In genomic region chr4:62313641-62314211, GRCm38 (mm10) we compare ENCODE assay signal across 28 mouse cellular contexts. TPM values are rescaled to one million over a fixed set of nuclear protein-coding genes. Genes with fewer than 3 reads are reported as not detected.
A peak's percentile ranks its signal among the peaks of the same experiment; 100 is the strongest.
DNase-seq lines count a peak whose midpoint lies in the region; ATAC-seq lines count a peak whose summit lies in the region.
"Had no signal": no experiment of that assay in that cellular context is flagged by ENCODE, and none has a peak within 500 bp of the region (broad histone marks: within the 10 kb centered on the region; RNA-seq: fewer than 3 reads in every experiment).

No protein-coding gene starts in this region.

- no peak overlapping the region for H3K9ac ChIP-seq in liver, embryonic 16.5 days (ENCODE audit: low read depth, low read length)
- no peak overlapping the region for H3K9ac ChIP-seq in liver, embryonic 12.5 days
- no peak overlapping the region for H3K9ac ChIP-seq in midbrain, embryonic 15.5 days
- H3K9ac ChIP-seq: heart, embryonic 13.5 days; hindbrain, embryonic 15.5 days; limb, embryonic 12.5 days; liver, embryonic 14.5 days had no signal

- H3K36me3 ChIP-seq in liver, embryonic 16.5 days (ENCODE audit: control insufficient read depth, insufficient read depth), result peaks cover 20% of the 10 kb centered on the region
- H3K36me3 ChIP-seq in liver, embryonic 12.5 days, result peaks cover 73% of the 10 kb centered on the region
- peaks cover 24% of the 10 kb centered on the region; the same call in 1 of the 2 replicates for H3K36me3 ChIP-seq in midbrain, embryonic 15.5 days (replicated peaks)

- DNase-seq in frontal cortex, postnatal 14 days (ENCODE audit: low spot score in 2 of 2), result no peak
- peak; percentile 51 for DNase-seq in brain, adult 2 months (ENCODE audit: low read depth, low spot score)
- DNase-seq in embryo, embryonic 10.5 days (ENCODE audit: low spot score), result no peak
- DNase-seq: adrenal gland, adult 8-10 months; cerebellum, adult 11-12 months; cerebellum, adult 9-11 months; gastrocnemius, adult 2 months; gastrocnemius, postnatal 36 days; heart, postnatal 10 days; kidney, adult 2 months; kidney, postnatal 4 days; lung, postnatal 36 days; midbrain, embryonic 14.5 days; right cerebral cortex, postnatal 25 days; spleen, adult 18-20 months; thymus, postnatal 25 days had no signal

- no peak overlapping the region for H3K4me3 ChIP-seq in liver, embryonic 16.5 days (ENCODE audit: low read depth, low read length)
- H3K4me3 ChIP-seq in liver, embryonic 12.5 days, result no peak overlapping the region
- H3K4me3 ChIP-seq in midbrain, embryonic 15.5 days, result no peak overlapping the region
- H3K4me3 ChIP-seq: erythroblast, embryonic 14.5 days; gastrocnemius, adult 2 months; heart, embryonic 13.5 days; hindbrain, embryonic 10.5 days; hindbrain, embryonic 15.5 days; limb, embryonic 12.5 days had no signal

- H3K27me3 ChIP-seq in liver, embryonic 16.5 days (ENCODE audit: control insufficient read depth, insufficient read depth, low read depth, low read length), result no peaks in the 10 kb centered on the region
- H3K27me3 ChIP-seq in liver, embryonic 12.5 days (replicated peaks), result no peaks in the 10 kb centered on the region
- no peaks in the 10 kb centered on the region for H3K27me3 ChIP-seq in midbrain, embryonic 15.5 days (replicated peaks)
- H3K27me3 ChIP-seq: heart, embryonic 13.5 days; hindbrain, embryonic 15.5 days; limb, embryonic 12.5 days had no signal

- peak; percentile 81 for ATAC-seq in frontal cortex, adult (ENCODE audit: low TSS enrichment)
- ATAC-seq in liver, embryonic 16.5 days (ENCODE audit: low read depth), result peak; percentile 37; the same call in 1 of the 2 replicates
- no peak for ATAC-seq in liver, embryonic 12.5 days
- ATAC-seq in megakaryocyte progenitor cell, adult 5-6 weeks (replicated peaks; ENCODE audit: poor library complexity), result peak; percentile 54
- no peak for ATAC-seq in midbrain, embryonic 15.5 days (replicated peaks)

- no peaks in the 10 kb centered on the region for H3K9me3 ChIP-seq in liver, embryonic 16.5 days (replicated peaks; ENCODE audit: control insufficient read depth, low read length)
- H3K9me3 ChIP-seq in liver, embryonic 12.5 days (replicated peaks), result no peaks in the 10 kb centered on the region
- H3K9me3 ChIP-seq in midbrain, embryonic 15.5 days, result no peaks in the 10 kb centered on the region
- H3K9me3 ChIP-seq: heart, embryonic 13.5 days; hindbrain, embryonic 10.5 days; limb, embryonic 12.5 days had no signal

- no peaks in the 10 kb centered on the region for H3K4me1 ChIP-seq in liver, embryonic 16.5 days (ENCODE audit: control insufficient read depth, low read depth, low read length)
- no peaks in the 10 kb centered on the region for H3K4me1 ChIP-seq in liver, embryonic 12.5 days
- no peaks in the 10 kb centered on the region for H3K4me1 ChIP-seq in midbrain, embryonic 15.5 days
- H3K4me1 ChIP-seq: heart, embryonic 13.5 days; hindbrain, embryonic 10.5 days; hindbrain, embryonic 15.5 days; limb, embryonic 12.5 days had no signal

- WGBS in liver, embryonic 16.5 days (ENCODE audit: insufficient replicate concordance), result 67% methylated on average over 9 of the region's 9 CpGs
- 72% methylated on average over 9 of the region's 9 CpGs for WGBS in liver, embryonic 12.5 days (ENCODE audit: insufficient replicate concordance)
- WGBS in midbrain, embryonic 15.5 days, result 92% methylated on average over 9 of the region's 9 CpGs

- no peak overlapping the region for H3K4me2 ChIP-seq in liver, embryonic 16.5 days (ENCODE audit: low read depth, low read length)
- H3K4me2 ChIP-seq in liver, embryonic 12.5 days, result no peak overlapping the region
- no peak overlapping the region for H3K4me2 ChIP-seq in midbrain, embryonic 15.5 days
- H3K4me2 ChIP-seq: heart, embryonic 13.5 days; hindbrain, embryonic 15.5 days; limb, embryonic 12.5 days had no signal

- no peak overlapping the region for H3K27ac ChIP-seq in liver, embryonic 16.5 days (ENCODE audit: low read length)
- no peak overlapping the region for H3K27ac ChIP-seq in liver, embryonic 12.5 days
- no peak overlapping the region for H3K27ac ChIP-seq in midbrain, embryonic 15.5 days
- H3K27ac ChIP-seq: gastrocnemius, adult 2 months; heart, embryonic 13.5 days; hindbrain, embryonic 10.5 days; hindbrain, embryonic 15.5 days; kidney, postnatal 0 days; limb, embryonic 12.5 days; liver, embryonic 14.5 days had no signal

RNA-seq across cellular contexts. Expression of gene Fkbp15, which starts 46.6 kb away (rescaled TPM):
- 14.5 and 15.9 TPM in 2 replicates for polyA plus RNA-seq in liver, embryonic 16.5 days (2015; fragmentation: Nextera tagmentation; extraction: Ambion mirVana)
- polyA plus RNA-seq in liver, embryonic 12.5 days (2016; fragmentation: Nextera tagmentation; extraction: Ambion mirVana), result 18.6 and 21.1 TPM in 2 replicates
- total RNA-seq in megakaryocyte progenitor cell, adult 5-6 weeks (2015), result 22.1 and 24.8 TPM in 2 replicates
- 41.4 and 49.9 TPM in 2 replicates for total RNA-seq in megakaryocyte progenitor cell, adult 5-6 weeks (2017)
- polyA plus RNA-seq in midbrain, embryonic 15.5 days (2015; fragmentation: Nextera tagmentation; extraction: Ambion mirVana), result 20.9 and 23.0 TPM in 2 replicates

RNA-seq across cellular contexts. Expression of gene Slc31a1, which starts 46.8 kb away (rescaled TPM):
- polyA plus RNA-seq in liver, embryonic 16.5 days (2015; fragmentation: Nextera tagmentation; extraction: Ambion mirVana), result 60.4 and 63.7 TPM in 2 replicates
- 45.8 and 45.9 TPM in 2 replicates for polyA plus RNA-seq in liver, embryonic 12.5 days (2016; fragmentation: Nextera tagmentation; extraction: Ambion mirVana)
- total RNA-seq in megakaryocyte progenitor cell, adult 5-6 weeks (2015), result 19.3 and 22.3 TPM in 2 replicates
- total RNA-seq in megakaryocyte progenitor cell, adult 5-6 weeks (2017), result 18.4 and 18.9 TPM in 2 replicates
- polyA plus RNA-seq in midbrain, embryonic 15.5 days (2015; fragmentation: Nextera tagmentation; extraction: Ambion mirVana), result 34.6 and 36.8 TPM in 2 replicates

RNA-seq across cellular contexts. Expression of gene Slc31a2, which starts 51.4 kb away (rescaled TPM):
- 9.7 and 10.7 TPM in 2 replicates for polyA plus RNA-seq in liver, embryonic 16.5 days (2015; fragmentation: Nextera tagmentation; extraction: Ambion mirVana)
- polyA plus RNA-seq in liver, embryonic 12.5 days (2016; fragmentation: Nextera tagmentation; extraction: Ambion mirVana), result 6.5 and 6.8 TPM in 2 replicates
- total RNA-seq in megakaryocyte progenitor cell, adult 5-6 weeks (2015), result 16.9 and 21.8 TPM in 2 replicates
- 18.6 and 23.0 TPM in 2 replicates for total RNA-seq in megakaryocyte progenitor cell, adult 5-6 weeks (2017)
- 19.3 and 19.7 TPM in 2 replicates for polyA plus RNA-seq in midbrain, embryonic 15.5 days (2015; fragmentation: Nextera tagmentation; extraction: Ambion mirVana)
- polyA plus RNA-seq: erythroblast, embryonic 14.5 days had no signal

Comparison
In these comparisons a context has a peak if more than half of its experiments do, and no peak if none do; other contexts are left out.
1. ATAC-seq: peak in frontal cortex, adult (single experiment), liver, embryonic 16.5 days (single experiment) and megakaryocyte progenitor cell, adult 5-6 weeks (single experiment); none in liver, embryonic 12.5 days (single experiment) and midbrain, embryonic 15.5 days (single experiment).